Mouse (Mus musculus) spleen, postnatal 36 days (tissue): ENCODE results near the gene Car1.
"Not testable (repeated sequence)": the region's sequence is repeated elsewhere in the genome, so short reads cannot be mapped to it uniquely, and the experiment has no call there.

Experiments
- DNase-seq, 2 experiments: peaks; one replicate each; pipeline ENCODE4 v3.0.0; 2022; ENCODE audit warnings: low spot score in 2 of 2, mixed read lengths in 1 of 2

Gene Car1

GRCm38 (mm10) chr3:14785353-14785752 is 22.8 kb downstream of the Car1 start:
- no peak for DNase-seq

- not testable (repeated sequence) for DNase-seq
These were observed 25.0 kb downstream of the Car1 start for GRCm38 (mm10) chr3:14783198-14783597.

GRCm38 (mm10) chr3:14782365-14782764 is 25.8 kb downstream of the Car1 start:
- DNase-seq = not testable (repeated sequence)

- DNase-seq = no peak
These were observed 28.0 kb downstream of the Car1 start for GRCm38 (mm10) chr3:14780212-14780611.

GRCm38 (mm10) chr3:14776497-14777162 is 31.5 kb downstream of the Car1 start:
- not testable (repeated sequence) for DNase-seq

GRCm38 (mm10) chr3:14774539-14774938 is 33.6 kb downstream of the Car1 start:
- DNase-seq = not testable (repeated sequence)

GRCm38 (mm10) chr3:14772473-14772872 is 35.7 kb downstream of the Car1 start:
- DNase-seq = not testable (repeated sequence)

- DNase-seq = no peak
These were observed 43.2 kb downstream of the Car1 start for GRCm38 (mm10) chr3:14764755-14765566.

GRCm38 (mm10) chr3:14755716-14756115 is 52.5 kb downstream of the Car1 start:
- no peak for DNase-seq

GRCm38 (mm10) chr3:14746041-14746440 is 62.1 kb downstream of the Car1 start:
- DNase-seq = no peak

GRCm38 (mm10) chr3:14738261-14738660 is 69.9 kb downstream of the Car1 start:
- no peak for DNase-seq

- DNase-seq = not testable (repeated sequence)
These were observed 80.7 kb downstream of the Car1 start for GRCm38 (mm10) chr3:14727496-14727895.

GRCm38 (mm10) chr3:14725462-14725861 is 82.7 kb downstream of the Car1 start:
- DNase-seq = not testable (repeated sequence)
